Mouse (Mus musculus) cerebellum, adult 18-20 months (tissue): ENCODE data around the gene Gabrr3.
A peak's percentile ranks its signal among the peaks of the same experiment; 100 is the strongest.
"Not testable (repeated sequence)": the region's sequence is repeated elsewhere in the genome, so short reads cannot be mapped to it uniquely, and the experiment has no call there.

Experiments used
- DNase-seq, 2 experiments: peaks; one replicate each; pipeline ENCODE4 v3.0.0; 2021

Gene Gabrr3

DNA sequence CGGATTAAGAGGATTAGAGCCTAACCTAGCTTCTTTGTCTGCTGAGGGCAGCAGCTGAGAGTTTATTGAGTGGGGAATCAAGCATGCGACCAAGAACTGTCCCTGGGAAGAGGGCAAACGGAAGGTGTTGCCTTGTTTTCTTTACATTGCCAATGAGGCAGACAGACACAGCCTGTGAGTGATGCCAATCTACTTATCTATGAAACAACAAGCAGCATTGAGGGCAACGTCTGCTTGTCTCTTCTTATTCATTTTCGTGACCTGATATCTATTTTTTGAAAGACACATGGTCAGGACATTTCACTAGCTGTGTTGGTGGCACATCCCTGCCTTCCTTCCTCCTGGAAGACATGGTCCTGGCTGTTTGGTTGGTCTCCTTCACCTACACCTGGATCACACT, at the start of gene Gabrr3:
Gene Gabrr3, plus strand, starts transcription at position 301 of the 400 bp plus-strand sequence.
- DNase-seq: no peak

DNA sequence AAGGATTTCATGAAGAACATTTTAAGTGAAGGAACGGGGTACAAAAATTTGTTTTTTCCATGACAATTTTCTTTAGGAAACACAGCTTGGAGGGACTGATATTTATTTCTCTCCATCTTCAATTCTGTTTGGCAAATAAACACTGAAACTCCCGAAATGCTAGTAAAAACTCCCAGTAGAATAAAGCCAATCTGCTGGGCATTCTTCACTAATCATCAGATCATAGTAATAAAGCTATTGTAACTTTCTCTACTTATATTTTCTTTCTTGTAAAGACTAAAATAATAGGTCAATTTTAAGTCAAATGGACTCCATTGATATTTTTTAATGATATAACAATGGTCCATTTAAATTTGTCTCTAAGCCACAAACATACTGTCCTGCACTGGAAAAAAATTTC, 43.2 kb upstream of the Gabrr3 start, which contains the start of gene Olfr209:
Gene Olfr209, minus strand, starts transcription at position 101 of the 400 bp plus-strand sequence.
- no peak for DNase-seq

DNA sequence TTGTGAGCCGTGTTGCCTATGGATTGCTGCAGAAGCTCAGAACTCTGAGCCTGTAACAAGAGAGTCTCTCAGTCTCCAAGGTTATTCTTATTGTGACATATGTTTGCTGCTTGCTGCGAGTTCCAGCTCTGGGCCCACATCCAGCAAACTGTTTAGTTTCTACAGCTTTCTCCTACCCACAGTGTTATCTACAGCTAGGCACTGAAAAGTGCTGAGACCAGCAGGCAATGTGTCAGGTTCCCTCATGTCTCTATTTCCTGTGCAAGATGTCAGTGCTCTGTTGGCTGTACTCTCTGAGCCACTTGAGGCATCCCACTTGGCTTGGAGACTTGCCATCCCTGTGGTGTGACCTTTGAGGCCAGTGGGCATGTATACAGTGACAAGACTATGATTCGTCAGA, 13.8 kb upstream of the Gabrr3 start:
- DNase-seq: peak; percentile 50 to 56

DNA sequence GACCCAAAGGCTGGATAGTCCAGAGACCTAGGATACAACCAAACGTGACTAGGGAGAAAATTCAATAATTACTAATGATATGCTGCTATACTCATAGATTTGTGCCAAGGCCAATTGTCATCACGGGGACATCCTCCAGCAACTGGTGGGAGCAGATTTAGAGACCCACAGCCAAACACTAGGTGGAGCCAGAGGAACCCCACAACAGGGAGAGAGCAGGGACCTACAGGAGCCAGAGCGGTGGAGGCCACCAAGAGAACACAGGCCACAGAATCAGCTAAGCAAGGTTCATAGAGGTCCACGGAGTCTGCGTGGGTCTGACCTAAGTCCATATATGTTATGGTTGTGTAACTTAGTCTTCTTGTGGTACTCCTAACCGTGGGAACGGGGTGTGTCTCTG, 6.0 kb upstream of the Gabrr3 start:
- no peak for DNase-seq

DNA sequence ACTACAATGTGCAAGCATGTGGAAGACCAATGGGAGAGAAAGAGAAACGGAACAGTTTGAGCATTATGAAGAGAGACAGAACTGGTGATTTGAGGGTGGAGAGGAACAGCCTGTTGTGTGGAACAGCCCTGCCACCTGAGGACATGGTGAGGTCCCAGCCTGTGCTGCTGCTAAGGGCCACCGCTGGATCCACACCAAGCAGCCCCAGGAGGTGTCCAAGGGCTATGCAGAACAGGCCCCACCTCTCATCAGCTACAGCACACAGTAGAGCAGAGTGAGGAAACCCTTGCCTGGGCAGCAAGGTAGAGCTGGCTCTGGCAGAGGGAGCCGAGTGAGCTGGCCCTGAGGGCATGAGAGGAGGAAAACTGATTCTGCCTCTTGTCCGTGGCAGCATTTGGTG, 5.1 kb upstream of the Gabrr3 start:
- DNase-seq: no peak

DNA sequence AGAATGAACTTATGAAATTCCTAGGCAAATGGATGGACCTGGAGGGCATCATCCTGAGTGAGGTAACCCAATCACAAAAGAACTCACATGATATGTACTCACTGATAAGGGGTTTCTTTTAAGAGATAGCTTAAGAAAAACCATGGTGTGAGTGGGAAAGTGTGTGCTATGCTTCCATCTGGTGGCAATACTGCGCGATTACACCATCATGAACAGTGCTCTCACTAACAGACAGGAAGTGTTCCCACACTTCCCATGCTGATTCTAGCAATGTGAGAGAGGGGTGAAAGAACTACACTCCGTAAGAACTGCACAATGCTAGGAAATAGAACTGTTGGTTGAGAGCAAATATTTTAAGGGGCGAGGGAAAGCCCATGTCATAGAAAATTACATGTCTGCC, 3.4 kb upstream of the Gabrr3 start:
- DNase-seq: peak in 1 of 2 experiments; percentile 18

DNA sequence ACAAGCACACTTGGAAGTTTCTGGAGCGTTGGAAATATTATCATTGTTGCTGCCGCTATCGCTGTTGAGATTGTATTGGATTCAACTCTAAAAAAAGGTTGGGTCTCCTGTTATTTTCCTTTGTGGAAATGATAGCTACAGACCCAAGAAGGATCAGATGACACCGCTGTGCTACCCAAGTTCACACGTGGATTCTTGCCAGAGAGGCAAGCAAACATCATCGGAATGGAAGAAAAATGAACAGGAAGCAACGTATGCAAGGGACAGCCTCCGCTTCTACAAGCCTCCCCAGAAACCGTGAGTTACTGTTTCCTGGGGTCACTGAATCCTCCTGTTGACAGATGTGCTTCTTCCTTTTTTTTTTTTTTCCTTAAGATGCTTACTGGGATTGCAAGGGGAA, 2.3 kb upstream of the Gabrr3 start:
- no peak for DNase-seq

DNA sequence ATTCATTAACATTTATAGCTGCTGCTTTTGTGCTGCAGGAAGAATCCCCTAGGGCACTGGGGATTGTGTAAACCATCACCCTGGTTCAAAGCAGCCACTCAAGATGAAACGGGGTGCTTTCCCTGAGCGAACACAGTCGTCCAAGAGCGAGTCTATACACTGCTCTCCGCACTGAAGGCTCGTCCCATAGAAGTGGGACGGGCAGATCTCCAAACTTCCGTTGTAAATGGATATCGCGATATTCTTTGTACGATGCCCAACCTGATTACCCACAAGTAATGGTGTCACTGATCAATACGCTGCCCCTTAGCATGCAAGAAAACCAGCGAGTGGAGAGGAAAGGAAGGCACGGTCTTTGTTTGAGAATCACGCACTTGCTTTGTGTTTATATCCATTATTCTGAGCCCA, 2.2 kb downstream of the Gabrr3 start:
- DNase-seq: no peak

DNA sequence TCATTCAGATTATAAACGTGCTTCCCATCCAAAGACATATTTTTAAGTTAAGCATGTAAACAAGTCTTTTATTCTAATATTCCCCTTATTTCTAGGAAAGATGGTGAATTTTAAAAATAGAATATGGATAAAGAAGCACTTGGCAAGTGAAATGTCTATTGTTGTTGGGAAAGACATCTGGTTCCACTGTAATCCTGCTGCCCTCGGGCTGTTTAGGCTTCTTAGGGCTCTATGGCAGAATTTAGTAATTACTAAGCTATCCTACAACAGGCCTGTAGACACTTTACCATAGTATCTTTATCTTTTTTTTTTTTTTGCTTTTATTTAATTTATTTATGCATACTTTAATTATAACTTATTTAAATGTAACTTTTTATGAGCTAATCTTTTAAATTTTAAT, 2.7 kb downstream of the Gabrr3 start:
- DNase-seq: no peak

DNA sequence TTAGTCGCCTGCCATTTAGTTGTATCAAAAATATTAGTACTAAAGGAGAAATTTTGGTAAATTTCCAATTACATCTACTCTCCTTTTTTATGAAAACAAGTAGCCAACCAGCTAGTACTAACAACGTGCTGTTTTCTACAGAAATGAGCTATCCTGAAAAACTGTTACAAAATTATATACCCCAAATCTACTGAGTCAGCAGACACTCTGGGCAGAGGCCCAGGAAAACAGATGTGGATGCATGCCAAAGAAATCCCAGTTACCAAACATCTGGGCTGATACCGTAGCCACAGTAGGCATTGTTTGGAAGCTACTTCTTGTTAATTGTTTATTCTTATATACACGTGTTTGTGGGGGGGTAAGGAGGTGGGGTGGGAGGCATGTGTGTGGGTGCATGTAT, 6.3 kb downstream of the Gabrr3 start:
- DNase-seq: no peak

DNA sequence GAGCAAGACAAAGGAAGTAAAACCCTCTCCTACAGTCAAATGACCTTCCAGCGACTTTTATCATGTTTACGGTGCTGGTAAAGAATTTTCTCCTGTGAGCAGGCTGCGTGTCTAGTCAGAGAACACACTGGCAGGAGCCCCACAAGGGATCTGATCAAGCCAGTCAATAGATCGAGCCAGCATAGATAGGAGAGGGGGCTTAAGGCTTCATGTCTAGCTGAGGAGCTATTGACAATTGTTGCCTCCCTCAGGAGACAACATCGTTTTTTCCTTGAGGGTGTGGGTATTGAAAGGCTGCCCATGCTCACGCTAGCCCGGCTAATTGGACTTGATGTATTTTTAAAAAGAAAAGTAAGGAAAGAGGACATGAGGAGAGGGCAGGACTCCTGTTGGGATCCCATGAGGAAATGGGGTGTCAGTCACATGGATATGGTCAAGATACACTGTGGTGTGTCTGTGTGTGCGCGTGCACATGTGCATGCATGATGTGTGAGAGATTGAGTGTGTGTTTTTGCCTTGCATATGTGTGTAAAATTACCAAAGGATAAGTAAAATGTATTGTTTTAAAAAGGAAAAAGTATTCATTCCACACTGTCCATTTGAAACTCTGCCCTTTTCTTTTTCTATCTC, 13.2 kb downstream of the Gabrr3 start:
- DNase-seq: no peak

DNA sequence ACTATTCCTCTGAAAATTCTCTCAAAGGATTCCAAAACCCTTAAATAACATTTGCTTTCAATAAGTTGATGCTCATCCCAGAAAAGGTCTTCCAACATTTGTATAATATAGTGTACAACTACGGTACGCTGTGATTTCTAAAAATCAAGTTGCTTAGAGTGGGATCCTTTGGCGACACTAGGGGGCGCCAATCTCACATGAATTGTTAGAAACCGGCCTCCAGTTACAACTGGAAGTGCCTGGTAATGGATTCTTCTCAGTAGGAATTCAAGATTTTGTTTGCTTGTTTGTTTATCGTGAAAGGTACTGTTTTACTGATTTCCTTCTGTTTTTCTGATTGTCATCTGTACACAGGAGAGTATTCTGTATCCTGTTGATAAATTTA, 13.7 kb downstream of the Gabrr3 start:
- peak; percentile 64 to 74 for DNase-seq

DNA sequence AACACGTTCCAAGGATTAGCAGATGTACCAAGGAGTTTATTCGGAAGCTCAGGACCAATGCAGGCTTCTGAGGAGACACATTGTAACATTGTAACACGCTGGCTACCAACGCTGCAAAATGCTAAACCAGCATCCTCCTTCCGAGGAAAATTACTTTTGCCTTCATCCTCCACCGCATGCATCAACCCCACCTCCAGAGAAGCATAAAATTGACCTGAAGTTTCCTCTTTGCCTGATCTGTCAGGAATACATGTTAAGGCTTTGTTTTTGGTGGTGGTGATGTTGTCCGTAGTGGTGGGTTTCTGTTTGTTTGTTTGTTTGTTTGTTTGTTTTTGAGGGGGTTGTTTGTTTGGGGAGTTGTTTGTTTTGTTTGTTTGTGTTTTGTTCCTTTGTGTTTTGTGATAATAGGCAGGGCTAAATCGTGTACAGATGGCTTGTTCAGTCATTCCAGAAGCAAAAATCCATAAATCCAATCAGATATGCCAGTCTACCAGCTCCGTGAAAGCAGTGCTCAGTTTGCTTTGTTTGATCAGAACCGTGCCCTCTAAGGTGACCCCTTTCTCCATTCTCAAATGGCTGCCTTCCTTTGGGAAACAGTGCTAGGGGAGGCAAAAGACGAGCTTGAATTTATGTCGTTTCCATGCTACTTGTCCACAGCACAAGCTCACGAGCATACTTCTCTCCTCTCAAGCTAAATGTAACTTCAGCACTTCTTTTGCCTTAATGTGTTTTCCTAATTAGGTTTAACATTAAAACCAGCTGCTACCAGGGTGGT, 14.6 kb downstream of the Gabrr3 start:
- no peak for DNase-seq

DNA sequence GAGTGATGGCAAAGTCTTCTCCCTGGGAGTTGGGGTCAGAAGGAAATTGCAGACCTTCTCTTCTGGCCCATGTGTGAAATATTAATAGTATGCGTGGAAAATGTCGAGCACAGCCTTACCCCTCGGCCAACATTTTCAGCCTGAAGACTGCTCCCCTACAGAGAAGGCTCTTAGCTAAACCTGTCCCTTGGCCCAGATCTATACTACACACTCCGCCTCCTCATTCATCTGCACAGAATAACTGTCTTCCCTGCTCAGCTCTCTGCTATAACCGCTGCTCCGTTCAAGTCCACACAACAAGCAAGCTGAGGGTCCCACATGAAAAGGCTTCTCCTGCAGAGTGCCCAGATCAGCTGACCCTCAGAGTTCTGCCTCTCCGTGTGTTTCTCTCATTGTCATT, 20.8 kb downstream of the Gabrr3 start:
- DNase-seq: no peak

DNA sequence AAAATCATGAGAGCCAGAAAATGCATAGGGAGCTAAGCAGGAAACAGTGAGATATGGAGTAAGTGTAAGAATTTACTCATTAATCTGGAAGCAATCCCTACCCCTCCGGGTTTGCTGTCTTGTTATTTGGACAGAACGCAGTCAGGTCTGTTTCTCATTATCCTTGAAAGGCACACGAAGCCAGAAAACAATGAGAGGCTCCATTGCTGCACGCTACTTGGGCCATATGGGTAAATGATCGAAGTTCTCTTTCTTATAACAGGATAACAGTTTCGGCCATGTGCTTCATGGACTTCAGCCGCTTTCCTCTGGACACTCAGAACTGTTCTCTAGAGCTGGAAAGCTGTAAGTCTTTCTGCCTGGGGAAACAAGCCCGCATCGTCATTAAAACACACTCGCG, 26.0 kb downstream of the Gabrr3 start:
- no peak for DNase-seq

DNA sequence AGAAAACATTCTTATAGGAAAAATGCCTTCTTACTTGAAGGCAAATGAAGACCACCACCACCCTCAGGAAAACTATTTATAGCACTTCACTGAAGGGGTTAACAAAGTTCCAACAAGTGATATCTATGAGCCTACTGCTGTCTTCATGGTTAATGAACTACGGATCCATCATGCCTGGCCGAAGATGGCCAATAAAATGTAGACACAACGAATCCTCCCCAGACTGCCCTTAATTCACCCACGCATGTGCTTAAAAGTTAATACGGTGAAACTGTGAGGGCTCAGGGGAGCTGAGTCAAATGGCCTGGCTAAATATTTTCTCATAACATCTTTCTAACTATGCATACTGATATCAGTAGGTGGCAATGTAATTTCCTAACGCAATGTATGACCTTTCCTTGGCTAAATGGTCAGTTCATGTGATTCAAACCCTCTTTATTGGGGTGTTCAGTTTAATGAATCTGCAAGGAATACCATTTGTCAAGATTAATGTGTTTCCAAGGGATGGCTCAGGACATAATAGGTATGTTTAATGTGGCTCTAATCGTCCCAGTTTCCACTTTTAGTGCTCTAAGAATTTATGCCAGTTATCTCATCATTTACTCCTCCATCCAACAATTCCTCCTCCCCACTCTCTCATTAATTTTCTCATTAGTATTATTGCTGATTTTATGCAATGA, 37.9 kb downstream of the Gabrr3 start:
- no peak for DNase-seq

DNA sequence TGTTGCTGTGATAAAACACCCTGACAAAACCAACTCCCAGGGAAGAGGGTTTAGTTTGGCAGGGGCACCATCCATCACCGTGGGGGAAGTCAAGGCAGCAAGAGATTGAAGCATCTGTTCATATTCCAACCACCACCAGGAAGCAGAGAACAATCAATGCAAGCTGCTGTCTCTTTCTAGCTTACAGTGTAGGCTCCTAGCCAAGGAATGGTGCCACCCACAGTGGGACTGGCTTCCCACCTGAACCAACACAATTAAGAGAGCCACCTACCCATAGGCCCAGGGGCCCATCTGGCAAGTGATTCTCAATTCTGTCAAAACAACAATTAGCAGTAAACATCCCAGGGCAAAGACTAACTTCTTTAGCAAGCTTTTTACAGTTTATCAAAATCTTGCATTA, 41.0 kb downstream of the Gabrr3 start:
- no peak for DNase-seq

DNA sequence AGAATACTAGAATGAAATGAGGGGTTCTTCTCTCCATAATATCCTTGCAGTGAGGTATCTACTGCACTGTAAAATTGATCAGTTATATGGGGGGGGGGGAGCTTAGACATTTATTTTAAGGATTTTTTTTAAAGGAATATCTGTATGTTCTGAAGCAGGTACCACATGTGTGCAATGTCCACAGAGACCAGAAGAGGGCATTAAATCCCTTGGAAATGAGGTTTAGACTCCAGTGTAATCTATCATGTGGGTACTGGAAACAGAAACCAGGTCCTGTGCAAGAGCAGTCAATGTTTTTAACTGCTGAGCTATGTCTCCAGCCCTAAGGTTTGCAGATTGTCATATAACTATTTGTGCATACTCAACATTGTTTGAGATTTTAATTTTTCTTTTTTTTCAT, 42.0 kb downstream of the Gabrr3 start:
- no peak for DNase-seq

DNA sequence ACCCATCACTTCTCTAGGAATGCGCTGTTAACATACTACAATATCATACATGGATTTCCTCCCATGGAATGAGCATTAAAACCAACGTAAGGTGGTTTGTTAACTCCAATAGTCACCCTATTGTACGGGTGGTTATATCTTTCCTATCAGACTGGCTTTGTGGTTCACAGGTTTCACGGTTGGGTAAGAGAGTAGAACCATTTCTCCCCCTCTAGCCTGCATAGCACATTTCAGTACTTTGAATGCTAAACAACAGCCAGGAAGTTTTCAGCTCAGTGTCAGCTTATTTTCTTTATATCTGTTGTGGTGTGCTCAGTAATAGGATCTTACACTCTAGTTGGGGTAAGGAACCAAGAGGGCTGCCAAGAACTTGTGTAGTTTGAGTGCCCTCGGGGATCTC, 44.7 kb downstream of the Gabrr3 start:
- DNase-seq: no peak

DNA sequence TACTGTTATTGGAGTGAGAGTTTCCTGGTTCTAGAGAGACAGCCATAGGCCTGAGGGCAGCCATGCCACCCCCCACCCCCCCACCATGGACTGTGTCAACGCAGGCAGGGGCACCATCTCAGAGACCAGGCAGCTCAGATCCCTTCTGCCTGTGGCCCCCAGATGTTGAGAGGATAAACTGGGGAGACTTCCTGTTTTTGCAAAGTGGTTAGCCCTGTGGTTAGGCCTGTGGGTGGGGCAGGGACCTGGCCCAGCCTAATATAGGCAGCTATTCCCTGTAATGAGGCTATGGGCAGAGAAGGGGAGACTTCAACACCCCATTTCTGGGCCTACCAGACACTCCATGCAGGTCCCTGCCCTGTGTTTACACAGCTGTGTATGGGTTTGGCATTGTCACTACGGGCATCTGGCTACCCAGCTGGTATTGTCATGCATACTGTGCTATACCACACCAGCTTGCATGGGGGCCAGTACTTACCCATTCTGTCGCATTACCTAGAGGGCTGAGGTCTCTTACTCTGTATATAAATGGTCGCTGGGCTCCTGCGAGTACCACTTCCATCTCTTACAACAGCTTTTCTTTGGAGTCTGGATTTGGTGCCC, 52.2 kb downstream of the Gabrr3 start:
- not testable (repeated sequence) for DNase-seq

DNA sequence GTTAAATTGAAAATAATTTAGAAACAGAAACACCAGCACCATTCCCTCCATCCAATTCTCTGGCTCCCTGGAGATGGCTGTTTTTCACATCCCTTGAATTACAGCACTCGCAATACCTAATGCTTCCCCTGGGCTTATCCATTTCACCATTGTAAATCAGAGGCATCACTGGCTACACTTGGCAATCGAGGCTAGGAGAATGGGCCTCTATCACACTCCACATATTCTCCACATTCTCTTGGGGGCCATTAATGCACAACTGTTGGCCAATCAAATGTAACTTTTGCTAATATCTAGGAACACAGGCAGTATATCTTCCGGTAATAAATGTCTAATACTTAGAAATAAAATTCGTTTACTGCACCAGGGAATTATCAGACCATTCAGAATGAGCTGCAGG, 56.4 kb downstream of the Gabrr3 start:
- no peak for DNase-seq

DNA sequence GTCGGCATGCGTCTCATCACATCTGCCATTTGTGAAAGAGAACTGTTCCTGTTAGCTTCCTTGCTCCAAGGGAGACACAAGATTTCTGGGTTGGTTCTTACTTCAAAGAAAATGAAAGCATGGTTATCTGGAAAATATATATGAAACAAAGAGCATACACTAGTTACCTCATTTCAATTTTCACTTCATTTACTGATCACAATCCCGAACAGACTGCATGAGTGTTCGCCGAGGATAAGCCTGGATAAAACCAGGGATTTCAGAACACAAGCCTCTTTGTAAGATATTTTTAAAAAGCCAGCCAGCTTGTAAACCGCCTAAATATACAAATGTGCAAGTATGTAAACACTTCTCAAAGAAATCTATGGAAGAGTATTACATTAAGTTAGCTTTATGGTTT, 56.8 kb downstream of the Gabrr3 start:
- no peak for DNase-seq

DNA sequence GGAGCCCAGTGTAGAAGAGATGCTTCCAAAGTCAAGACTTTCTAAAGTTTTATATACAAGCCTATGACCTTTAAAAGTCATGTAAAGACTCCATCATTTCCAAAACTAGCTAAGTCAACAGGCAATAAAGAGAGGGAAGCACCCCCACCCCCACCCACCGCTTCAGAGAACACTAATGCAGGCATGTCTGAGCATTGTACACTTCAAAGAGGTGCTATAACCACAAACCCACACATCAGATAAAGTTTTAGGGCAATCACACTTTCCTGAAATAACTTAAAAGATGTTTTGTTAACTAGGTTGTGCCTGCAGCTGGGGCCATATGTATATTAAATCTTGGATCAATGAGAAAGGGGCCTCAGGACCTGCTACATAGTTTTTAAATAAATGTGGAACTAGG, 62.7 kb downstream of the Gabrr3 start:
- no peak for DNase-seq
